Mouse (Mus musculus) ZHBTc4 (cell line): ENCODE results near the gene Atxn1.

Experiments
- DNase-seq: peaks from one replicate; pipeline ENCODE4 v3.0.0-alpha.2; 2011; ENCODE audit warnings: low read depth, low spot score

The Atxn1 gene

GRCm38 (mm10) chr13:45964853-45965593 lies at the start of gene Atxn1:
TSS of gene Atxn1 (minus strand) at chr13:45965008.
- peak; percentile 78 for DNase-seq

GRCm38 (mm10) chr13:46011232-46011631 lies 46.4 kb upstream of the Atxn1 start:
- DNase-seq = peak; percentile 86

- no peak for DNase-seq
Measured at GRCm38 (mm10) chr13:46010075-46010474, 45.3 kb upstream of the Atxn1 start.

GRCm38 (mm10) chr13:46008831-46009666 lies 44.2 kb upstream of the Atxn1 start:
- peak; percentile 37 for DNase-seq

- peak; percentile 71 for DNase-seq
Measured at GRCm38 (mm10) chr13:46006211-46007102, 41.6 kb upstream of the Atxn1 start.

- no peak for DNase-seq
Measured at GRCm38 (mm10) chr13:46005656-46006055, 40.8 kb upstream of the Atxn1 start.

- no peak for DNase-seq
Measured at GRCm38 (mm10) chr13:46001356-46001755, 36.5 kb upstream of the Atxn1 start.

- no peak for DNase-seq
Measured at GRCm38 (mm10) chr13:45992953-45993352, 28.1 kb upstream of the Atxn1 start.

- DNase-seq = peak; percentile 54
Measured at GRCm38 (mm10) chr13:45990486-45990885, 25.7 kb upstream of the Atxn1 start.

GRCm38 (mm10) chr13:45979246-45979645 lies 14.4 kb upstream of the Atxn1 start:
- DNase-seq = peak; percentile 58

GRCm38 (mm10) chr13:45976894-45977293 lies 12.1 kb upstream of the Atxn1 start:
- peak; percentile 86 for DNase-seq

- no peak for DNase-seq
Measured at GRCm38 (mm10) chr13:45974651-45975050, 9.8 kb upstream of the Atxn1 start.

GRCm38 (mm10) chr13:45973972-45974490 lies 9.2 kb upstream of the Atxn1 start:
- no peak for DNase-seq

GRCm38 (mm10) chr13:45970920-45971536 lies 6.2 kb upstream of the Atxn1 start:
- DNase-seq = peak; percentile 68

- no peak for DNase-seq
Measured at GRCm38 (mm10) chr13:45968206-45968605, 3.4 kb upstream of the Atxn1 start.

GRCm38 (mm10) chr13:45967371-45967770 lies 2.6 kb upstream of the Atxn1 start:
- DNase-seq = no peak

- peak; percentile 61 for DNase-seq
Measured at GRCm38 (mm10) chr13:45966586-45966985, 1.8 kb upstream of the Atxn1 start.

GRCm38 (mm10) chr13:45965594-45966432 lies 1.0 kb upstream of the Atxn1 start:
- peak; percentile 58 for DNase-seq

GRCm38 (mm10) chr13:45964331-45964852 lies 416 bp downstream of the Atxn1 start:
- DNase-seq = peak; percentile 49
